ENCODE assay signal across 8 mouse cellular contexts in genomic region chr13:6059515-6060228, GRCm38 (mm10).
DNase-seq lines count a peak whose midpoint lies in the region; ATAC-seq lines count a peak whose summit lies in the region.

No protein-coding gene starts in this region.

- no peaks in the 10 kb centered on the region for H3K27me3 ChIP-seq in embryonic facial prominence, embryonic 10.5 days (replicated peaks; ENCODE audit: low read depth, poor library complexity, severe bottlenecking)
- no peaks in the 10 kb centered on the region for H3K27me3 ChIP-seq in limb, embryonic 10.5 days (ENCODE audit: low read depth, poor library complexity, severe bottlenecking)
- H3K27me3 ChIP-seq in midbrain, embryonic 13.5 days: no peaks in the 10 kb centered on the region

- H3K4me1 ChIP-seq in embryonic facial prominence, embryonic 10.5 days: peaks cover 15% of the 10 kb centered on the region
- peaks cover 26% of the 10 kb centered on the region for H3K4me1 ChIP-seq in limb, embryonic 10.5 days
- H3K4me1 ChIP-seq in midbrain, embryonic 13.5 days (replicated peaks): peaks cover 6% of the 10 kb centered on the region

- H3K36me3 ChIP-seq in embryonic facial prominence, embryonic 10.5 days (replicated peaks): no peaks in the 10 kb centered on the region
- H3K36me3 ChIP-seq in limb, embryonic 10.5 days: no peaks in the 10 kb centered on the region
- no peaks in the 10 kb centered on the region for H3K36me3 ChIP-seq in midbrain, embryonic 13.5 days

- H3K4me3 ChIP-seq in embryonic facial prominence, embryonic 10.5 days: no peak overlapping the region
- 0 out of 2 replicates have a peak overlapping the region, but pooled peaks have one; percentile 10 for H3K4me3 ChIP-seq in limb, embryonic 10.5 days
- H3K4me3 ChIP-seq in midbrain, embryonic 13.5 days (replicated peaks): no peak overlapping the region

- no peak overlapping the region for H3K4me2 ChIP-seq in midbrain, embryonic 13.5 days (replicated peaks)

- intact Hi-C loops in heart, postnatal 10 days (cut with DNase I): no loop called here

- peak overlapping the region; percentile 59; the same call in 1 of the 2 replicates for H3K27ac ChIP-seq in embryonic facial prominence, embryonic 10.5 days (replicated peaks)
- no peak overlapping the region for H3K27ac ChIP-seq in limb, embryonic 10.5 days
- no peak overlapping the region for H3K27ac ChIP-seq in midbrain, embryonic 13.5 days

- H3K9ac ChIP-seq in midbrain, embryonic 13.5 days (replicated peaks): no peak overlapping the region

- peak; percentile 45 for ATAC-seq in midbrain, embryonic 13.5 days

- no peaks in the 10 kb centered on the region for H3K9me3 ChIP-seq in embryonic facial prominence, embryonic 10.5 days
- no peaks in the 10 kb centered on the region for H3K9me3 ChIP-seq in limb, embryonic 10.5 days (replicated peaks)
- no peaks in the 10 kb centered on the region for H3K9me3 ChIP-seq in midbrain, embryonic 13.5 days

- 29% methylated on average over 6 of the region's 6 CpGs for WGBS in embryonic facial prominence, embryonic 10.5 days
- 40% methylated on average over 6 of the region's 6 CpGs for WGBS in limb, embryonic 10.5 days
- WGBS in midbrain, embryonic 13.5 days: 31% methylated on average over 6 of the region's 6 CpGs

- DNase-seq in cerebellum, postnatal 14 days: peak; percentile 50 to 71
- DNase-seq in cerebellum, adult 18-20 months: no peak
- DNase-seq in embryonic facial prominence, embryonic 10.5 days (ENCODE audit: low spot score): peak; percentile 51
- peak; percentile 48 to 62 for DNase-seq in heart, postnatal 10 days
- DNase-seq in limb, embryonic 10.5 days (ENCODE audit: low spot score): no peak
- no peak for DNase-seq in spleen, adult 12 weeks (ENCODE audit: low spot score)
- DNase-seq in spleen, adult 18-20 months: no peak

Comparison
In these comparisons a context has a peak if more than half of its experiments do, and no peak if none do; other contexts are left out.
1. DNase-seq: peak in cerebellum, postnatal 14 days (2 of 2), embryonic facial prominence, embryonic 10.5 days (single experiment) and heart, postnatal 10 days (2 of 2); none in cerebellum, adult 18-20 months (0 of 2), limb, embryonic 10.5 days (single experiment), spleen, adult 12 weeks (single experiment) and spleen, adult 18-20 months (0 of 2).